Mouse (Mus musculus): ENCODE data around the gene Dazap2.
"Not testable (repeated sequence)": the region's sequence is repeated elsewhere in the genome, so short reads cannot be mapped to it uniquely, and the experiment has no call there.

Gene Dazap2

DNA sequence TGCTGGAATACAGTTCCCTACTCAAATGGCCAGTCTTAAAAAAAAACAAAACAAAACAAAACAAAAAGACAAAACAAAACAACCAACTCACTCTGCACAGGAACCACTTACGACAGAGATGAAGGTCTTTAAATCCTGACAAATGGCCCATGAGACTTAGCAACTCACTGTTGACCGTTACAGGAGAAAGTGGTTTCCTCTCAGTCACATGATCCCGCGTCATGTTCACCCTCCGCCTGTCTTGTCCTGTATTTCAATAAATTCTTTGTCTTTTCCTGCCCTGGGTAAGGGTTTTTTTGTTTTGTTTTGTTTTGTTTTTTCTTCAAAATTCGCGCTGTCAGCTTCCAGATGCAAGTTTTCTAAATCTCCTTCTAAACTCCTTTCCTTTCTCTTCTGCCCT, 3.2 kb upstream of the Dazap2 start:
- DNase-seq (ENCODE audit: low spot score in 2 of 2), result no peak

DNA sequence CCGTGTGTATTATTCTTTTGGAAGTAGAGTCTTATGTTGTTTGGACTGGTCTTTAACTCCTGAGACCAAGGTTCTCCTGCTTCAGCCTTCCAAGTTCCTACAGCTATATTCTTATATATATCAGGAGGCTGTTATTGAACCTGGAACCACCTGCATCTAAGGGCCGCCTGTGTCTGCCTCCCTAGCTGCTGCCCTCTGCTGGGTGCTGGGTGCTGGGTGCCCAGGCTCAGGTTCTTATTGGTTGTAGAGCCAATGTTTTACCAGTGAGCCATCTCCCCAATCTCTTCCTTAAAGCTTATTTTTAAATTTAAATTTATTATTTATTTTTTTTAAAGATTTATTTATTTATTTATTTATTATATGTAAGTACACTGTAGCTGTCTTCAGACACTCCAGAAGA, 2.7 kb upstream of the Dazap2 start:
- DNase-seq (ENCODE audit: low spot score in 2 of 2), result peak in 1 of 2 experiments; percentile 49

DNA sequence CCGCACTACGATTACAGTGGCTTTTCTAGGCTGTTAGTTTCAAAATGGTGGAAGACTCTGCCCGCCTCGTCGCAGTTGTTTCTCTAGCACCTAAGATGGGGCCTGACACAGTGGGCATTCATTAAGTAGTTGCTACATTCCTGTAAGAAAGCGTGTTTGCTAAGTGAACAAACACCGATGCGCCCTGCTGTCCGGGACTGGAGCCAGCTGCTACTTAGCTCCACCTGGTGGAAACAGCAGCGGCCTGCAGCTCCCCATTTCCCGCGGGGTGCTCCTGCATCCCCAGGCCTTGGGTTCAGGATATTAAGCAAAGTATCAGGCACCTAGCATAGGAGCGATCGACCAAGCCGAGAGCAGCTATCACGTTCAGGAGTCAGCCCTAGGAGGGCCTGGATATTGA, 1.6 kb upstream of the Dazap2 start:
- DNase-seq (ENCODE audit: low spot score in 2 of 2), result peak; percentile 53 to 68

DNA sequence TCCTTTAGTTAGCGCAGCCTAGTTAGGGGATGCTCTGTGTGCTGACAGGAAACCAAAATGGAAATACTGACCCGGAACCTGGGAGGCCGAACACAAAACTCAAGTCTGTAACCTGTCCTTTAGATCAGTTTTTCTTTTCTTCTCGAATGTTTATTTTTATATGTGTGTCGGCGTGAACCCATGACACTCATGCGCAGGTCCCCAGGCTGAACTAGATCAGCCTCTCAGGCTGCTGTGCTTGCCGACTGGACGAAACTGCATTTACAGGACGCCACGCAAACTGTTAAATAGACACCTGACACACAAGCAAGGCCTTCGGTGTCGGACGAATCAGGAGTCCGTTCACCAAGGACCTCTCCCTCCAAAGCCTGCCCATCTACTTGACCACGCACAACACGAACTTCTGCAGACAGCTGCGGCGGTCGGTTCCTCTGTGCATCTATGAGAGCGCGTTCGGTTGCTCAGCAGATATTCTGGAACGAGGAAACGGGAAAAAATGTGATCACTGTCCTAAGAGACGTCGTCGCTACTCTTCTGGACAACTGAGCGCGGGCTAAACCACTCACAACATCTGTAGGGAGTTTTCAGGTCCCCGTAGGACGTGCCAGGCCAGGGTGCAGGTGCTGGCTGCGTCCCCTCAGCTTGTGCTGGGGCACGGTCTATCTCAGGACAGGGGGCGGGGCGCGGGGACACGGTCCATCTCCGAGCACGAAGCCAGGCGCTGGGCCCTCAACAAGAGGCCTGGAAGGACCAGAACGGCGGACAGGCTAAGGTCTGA, 742 bp upstream of the Dazap2 start:
- DNase-seq (ENCODE audit: low spot score in 2 of 2), result no peak

DNA sequence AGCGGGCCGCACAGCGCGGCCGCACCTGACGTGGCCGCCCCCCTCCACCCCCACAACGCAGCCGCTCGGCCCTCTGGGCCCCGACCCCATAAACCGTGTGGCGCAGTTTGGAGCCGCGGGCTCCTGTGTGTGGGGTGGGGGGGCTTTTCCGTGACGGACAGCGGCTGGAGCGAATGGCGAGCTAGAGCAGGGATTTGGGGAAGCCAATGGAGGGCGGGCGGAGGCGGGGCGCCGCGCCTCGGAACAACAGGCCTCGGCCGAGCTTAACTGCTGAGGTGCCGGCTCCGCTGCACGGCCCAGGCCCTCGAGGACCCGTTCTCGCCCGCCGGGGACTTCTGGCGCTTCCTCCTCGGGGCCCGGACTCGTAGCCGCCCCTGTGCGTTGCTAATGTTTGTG, 674 bp downstream of the Dazap2 start:
- peak; percentile 76 to 82 for DNase-seq (ENCODE audit: low spot score in 2 of 2)

DNA sequence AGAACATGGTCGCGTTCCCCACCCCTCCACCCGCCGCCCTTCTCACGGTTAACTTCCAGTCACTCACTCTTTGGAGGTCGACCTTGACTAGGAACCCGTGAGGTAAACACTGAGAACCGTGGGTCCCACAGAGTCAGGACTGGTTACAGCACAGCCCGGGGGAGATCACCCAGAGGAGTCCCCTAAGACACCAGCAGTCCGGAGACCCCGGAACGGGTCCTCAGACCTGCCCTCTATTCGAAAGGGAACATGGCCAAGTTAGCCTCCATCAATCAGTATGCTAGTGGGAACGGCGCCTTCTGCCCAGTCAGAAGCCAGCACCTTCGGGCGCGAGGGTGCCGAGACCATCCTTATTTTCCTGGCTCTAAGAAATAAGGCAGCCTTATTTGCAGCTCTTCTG, 1.1 kb downstream of the Dazap2 start:
- DNase-seq (ENCODE audit: low spot score in 2 of 2), result no peak

DNA sequence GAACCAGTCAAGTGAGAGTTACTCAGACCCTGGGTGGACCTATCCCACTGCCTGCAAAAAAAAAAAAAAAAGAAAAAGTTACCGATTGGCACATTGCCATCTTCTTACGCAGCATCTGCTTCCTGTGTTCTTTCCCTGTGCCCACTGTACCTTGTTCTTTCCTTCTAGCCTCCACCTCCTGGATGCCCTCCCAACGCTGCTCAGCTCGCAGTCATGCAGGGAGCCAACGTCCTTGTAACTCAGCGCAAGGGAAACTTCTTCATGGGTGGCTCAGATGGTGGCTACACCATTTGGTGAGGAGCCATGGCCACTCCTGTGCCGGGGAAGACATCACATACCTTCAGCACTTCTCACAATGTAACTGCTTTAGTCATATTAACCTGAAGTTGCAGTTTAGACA, 4.1 kb downstream of the Dazap2 start:
- no peak for DNase-seq (ENCODE audit: low spot score in 2 of 2)

DNA sequence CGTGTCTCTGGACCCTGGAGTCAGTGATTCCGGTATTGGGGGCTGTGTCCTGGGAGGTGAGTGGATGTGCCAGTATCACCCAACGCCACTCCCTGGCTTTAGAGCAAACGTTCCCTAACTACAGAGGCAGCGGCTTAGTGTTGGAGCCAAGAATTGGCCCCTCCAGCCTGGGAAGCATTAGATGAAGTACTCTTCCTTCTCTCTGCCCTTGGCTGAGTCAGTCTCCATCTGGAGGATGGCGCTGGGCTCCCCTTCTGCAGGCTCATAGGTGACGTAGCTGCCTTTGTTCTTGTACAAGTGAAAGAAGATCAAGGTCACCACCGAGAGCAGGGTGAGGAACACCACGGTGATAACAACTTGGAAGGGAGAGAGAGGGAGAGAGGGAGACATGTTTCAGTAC, 6.5 kb downstream of the Dazap2 start:
- not testable (repeated sequence) for DNase-seq (ENCODE audit: low spot score in 2 of 2)

DNA sequence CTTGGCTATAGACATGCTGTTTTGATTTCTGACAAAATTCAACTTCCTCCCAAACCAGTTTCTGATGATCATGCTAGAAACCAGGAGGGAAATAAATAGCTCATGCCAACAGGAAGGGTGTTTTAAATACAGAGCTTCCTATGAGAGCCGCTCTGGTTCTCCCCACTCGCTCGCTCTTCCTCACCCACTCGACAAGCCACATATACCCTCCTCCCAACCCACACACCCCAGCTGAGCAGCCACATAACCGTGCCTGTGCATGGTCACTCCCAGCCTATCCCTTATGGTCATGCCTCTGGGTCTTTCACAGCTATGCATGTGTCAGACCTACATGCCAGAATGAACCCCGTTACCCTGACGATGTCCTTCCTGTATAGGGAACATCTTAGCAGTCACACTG, 7.0 kb downstream of the Dazap2 start:
- no peak for DNase-seq (ENCODE audit: low spot score in 2 of 2)

DNA sequence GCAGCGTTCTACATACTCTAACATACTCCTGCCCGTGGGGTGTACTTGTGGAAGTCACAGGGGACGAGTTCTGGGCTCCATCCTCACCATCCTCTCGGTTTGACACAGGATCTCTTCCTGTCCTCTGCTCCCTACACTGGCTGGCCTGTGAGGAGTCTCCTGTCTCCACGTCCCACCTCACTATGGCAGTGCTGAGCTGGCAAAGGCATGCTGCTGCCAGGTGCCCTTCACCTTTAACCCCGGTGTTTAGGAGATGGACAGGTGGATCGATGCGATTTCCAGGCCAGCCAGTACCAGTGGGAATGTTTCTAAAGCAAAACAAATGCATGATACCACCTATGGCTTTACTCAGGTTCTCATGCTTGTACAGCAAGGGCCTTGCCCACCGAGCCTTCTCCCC, 8.6 kb downstream of the Dazap2 start:
- DNase-seq (ENCODE audit: low spot score in 2 of 2), result no peak

DNA sequence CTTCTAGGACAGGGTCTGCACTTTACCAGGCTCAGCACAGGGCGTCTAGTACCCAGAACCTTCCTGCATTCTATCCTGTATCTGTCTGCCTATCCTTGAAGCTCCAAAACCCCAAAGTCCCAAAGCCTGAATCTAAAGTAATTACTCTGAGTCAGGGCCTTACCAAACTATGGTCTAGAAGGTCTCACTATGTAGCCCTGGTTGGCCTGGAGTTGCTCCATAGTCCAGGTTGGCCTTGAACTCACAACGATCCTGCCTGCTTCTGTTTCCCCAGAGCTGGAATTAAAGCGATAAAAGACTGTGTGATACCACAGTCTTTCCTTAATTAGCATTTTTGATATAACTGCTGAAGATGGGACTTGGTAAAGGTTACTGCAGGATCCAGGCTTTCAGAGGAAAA, 9.3 kb downstream of the Dazap2 start:
- no peak for DNase-seq (ENCODE audit: low spot score in 2 of 2)

DNA sequence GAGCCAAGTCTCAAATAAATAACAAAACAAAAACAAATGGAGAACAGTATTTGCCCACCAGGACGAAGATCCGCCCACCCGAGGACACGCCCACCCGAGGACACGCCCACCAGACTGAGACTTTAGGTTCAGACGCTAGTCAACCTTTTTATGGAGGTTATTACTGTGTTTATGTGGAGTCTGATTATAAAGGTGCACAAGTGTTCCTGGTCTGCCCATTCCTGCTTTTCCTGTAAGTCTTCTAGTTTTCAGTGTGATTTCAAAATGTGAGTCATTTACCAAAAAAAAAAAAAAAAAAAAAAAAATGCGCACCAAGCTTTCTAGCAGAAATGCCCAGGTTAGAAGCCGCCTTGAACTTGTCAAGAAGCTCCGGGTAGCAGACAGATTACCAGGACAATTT, 12.1 kb downstream of the Dazap2 start:
- DNase-seq (ENCODE audit: low spot score in 2 of 2), result no peak

DNA sequence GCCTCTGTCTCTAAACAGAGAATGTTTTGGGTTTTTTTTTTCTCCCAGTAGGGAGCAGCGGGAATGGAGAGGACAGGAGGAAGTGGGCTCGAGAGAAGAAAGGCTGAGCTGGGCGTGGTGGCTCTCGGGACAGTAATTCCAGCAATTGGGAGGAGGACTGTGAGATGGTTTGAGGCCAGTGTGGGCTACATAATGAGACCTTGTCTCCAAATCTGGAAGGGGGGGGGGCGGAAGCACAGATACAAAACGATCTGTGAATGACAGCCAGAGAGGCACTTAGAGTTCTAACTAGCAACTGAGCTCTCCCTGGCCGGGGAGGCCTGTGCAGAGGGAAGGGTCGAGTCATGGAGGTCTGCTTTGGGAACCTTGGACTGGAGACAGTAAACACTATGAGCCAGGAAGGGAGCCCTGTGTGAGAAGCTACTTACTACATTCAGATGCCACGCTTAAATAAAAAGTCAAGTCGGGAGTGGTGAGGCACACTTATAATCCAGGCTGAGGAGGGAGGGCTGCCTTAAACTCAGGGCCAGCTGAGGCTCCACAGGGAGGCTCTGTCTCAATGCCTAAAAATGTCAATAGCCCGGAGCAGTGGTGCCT, 12.7 kb downstream of the Dazap2 start:
- no peak for DNase-seq (ENCODE audit: low spot score in 2 of 2)

DNA sequence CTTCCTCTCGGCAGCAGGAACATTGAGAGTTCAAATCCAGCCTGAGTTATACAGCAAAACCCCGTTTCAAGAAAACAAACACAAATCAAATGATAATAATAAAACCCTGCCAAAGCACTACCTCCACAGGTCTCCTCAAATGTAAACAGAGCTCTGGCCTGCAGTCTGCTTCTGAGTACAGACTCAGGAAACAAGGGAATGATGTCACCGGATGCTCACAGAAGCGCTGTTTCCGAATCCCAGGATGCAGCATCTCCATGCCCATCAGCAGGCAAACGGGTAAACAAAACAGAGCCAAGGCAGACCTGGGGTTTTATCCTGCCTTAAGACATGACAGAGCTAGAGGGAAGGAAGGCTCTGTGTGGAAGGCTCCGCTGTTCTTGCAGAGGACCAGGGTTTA, 13.6 kb downstream of the Dazap2 start:
- no peak for DNase-seq (ENCODE audit: low spot score in 2 of 2)

DNA sequence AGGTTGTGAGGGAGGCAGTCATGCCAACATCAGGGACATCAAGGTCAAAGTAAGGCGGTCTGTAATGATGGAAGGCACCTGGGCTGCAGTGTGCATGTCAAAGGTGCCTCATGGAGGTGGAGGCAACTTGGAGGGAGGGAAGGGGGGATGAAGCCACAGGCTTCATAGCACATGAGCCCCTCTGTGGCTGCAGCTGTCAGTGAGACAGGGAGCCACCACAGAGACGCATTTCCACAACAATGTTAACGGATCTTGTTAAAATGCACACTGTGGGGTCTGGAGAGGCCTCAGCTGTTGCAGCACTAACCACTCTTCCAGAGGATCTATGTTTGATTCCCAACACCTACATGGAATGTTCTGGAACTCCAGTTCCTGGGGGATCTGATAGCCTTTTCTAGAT, 15.0 kb downstream of the Dazap2 start:
- no peak for DNase-seq (ENCODE audit: low spot score in 2 of 2)

DNA sequence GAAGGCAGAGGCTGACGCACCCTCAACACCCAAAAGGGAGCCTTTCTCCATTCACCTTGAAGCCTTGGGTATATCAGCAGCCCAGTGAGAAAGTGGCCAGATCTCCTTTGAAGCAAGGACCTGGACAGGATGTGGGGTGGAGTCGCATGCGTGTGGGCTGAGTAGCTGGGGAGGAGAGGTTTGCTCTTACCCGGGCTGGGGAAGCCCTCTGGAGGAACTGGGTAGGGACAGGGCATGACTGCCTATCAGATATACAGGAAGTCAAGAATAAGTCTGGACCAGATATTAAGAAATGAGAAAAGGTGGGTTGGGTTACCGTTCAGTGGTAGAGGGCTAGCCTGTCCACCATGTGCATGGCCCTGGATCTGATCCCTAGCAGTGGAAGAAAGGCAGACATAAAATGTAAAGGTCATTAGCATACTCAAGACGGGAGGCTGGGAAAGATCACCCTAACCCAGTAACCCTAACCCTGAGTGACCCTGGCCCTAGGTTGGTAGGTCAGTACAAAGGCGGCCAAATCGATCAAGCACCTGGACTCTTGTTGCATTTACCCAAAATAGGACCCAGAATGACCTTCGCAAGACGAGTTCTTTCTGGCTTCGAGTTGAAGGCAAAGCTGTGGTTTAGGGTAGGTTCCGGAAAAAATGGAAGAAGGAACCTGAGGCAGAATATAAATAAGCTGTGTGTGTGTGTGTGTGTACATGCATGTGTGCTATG, 16.5 kb downstream of the Dazap2 start:
- DNase-seq (ENCODE audit: low spot score in 2 of 2), result no peak

DNA sequence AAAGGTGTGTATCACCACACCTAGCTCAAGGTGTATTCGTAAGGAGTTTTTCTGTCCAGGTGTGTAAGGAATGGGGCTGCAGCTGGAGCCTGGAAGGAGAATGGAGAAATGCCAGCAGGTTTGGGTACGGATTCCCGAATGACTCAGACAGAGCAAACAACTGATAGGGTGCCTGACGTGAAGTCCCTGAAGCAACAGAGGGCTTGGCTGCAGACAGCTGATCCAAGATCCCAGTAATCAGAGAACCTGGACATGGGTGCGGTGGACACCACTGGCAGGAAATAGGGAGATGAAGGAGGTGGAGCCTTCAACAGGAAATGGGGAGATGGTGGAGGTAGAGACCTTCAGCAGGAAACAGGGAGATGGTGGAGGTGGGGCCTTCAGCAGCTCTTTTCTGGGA, 17.2 kb downstream of the Dazap2 start:
- DNase-seq (ENCODE audit: low spot score in 2 of 2), result no peak

DNA sequence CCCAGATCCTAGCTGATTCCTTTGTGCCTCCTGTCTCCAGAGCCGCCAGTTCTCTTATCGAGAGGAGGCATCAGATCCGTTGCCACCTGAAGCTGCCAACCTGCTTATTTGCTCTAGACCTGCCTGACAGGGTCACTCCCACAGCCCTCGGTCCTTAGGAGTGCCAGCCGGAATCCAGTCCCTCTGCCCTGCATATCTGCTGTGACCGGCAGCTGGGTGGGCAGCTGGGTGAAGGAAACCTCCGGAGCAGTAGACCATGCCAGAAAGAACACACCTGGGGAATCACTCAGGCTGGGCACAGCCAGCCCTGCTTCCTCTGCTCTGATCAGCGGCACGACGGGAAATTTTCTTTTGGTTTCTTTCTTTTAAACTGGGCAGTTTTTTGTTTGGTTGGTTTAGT, 18.2 kb downstream of the Dazap2 start:
- DNase-seq (ENCODE audit: low spot score in 2 of 2), result no peak

DNA sequence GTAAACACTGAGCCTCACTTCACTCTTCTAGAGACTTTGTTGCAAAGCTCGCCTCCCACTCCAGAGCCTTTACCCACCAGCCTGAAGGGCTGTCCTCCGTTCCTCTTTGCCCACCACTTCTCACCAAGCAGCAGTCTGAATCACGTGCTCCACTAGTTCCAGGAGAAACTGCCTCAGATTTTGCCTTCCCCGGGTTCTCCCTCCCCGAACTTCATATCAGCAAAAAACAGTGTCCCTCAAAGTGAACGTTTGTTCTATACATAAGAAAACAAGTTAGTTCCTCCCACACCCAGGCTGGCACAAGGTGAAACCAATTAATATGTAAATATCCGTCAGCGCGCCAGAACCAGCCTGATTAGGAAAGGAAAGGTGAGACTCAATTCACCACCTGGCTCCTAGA, 20.1 kb downstream of the Dazap2 start:
- DNase-seq (ENCODE audit: low spot score in 2 of 2), result no peak

DNA sequence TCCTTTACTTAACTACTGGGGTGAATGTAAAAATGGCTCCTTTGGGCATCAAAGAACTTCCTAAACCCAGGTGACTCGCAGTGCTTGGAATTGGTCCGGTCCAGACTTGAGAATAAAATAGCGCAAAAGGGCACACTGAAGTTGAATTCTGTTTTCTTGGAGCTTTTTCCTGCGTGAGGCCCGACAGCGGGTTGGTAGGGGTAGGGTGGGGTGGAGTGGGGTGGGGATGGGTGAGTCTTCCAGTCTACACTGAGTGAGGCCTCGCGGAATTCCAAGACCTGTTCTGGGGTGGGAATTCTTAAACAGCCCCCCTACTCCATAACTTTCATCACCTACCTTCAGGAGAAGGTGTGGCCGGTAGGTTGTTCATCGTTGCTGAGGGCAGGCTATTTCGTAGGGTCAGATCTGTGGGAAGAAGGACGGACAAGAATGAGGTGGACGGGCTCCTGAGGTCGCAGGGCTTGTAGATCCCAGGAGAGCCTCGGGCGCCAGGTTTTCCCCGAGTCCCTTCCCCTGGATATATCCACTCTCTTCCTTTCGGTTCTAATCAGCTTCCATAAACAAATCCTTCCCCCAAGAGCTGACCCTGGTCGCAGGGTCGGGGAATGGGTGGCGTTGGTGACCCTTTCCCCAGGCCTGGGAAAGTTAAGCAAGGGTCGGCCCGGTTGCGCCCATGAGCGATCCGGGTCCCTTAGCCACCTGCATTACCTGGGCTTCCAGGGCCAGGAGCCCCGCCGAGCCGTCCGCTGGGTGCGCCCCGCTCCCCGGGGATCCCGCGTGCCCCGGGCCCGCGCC, 20.9 kb downstream of the Dazap2 start:
- no peak for DNase-seq (ENCODE audit: low spot score in 2 of 2)

DNA sequence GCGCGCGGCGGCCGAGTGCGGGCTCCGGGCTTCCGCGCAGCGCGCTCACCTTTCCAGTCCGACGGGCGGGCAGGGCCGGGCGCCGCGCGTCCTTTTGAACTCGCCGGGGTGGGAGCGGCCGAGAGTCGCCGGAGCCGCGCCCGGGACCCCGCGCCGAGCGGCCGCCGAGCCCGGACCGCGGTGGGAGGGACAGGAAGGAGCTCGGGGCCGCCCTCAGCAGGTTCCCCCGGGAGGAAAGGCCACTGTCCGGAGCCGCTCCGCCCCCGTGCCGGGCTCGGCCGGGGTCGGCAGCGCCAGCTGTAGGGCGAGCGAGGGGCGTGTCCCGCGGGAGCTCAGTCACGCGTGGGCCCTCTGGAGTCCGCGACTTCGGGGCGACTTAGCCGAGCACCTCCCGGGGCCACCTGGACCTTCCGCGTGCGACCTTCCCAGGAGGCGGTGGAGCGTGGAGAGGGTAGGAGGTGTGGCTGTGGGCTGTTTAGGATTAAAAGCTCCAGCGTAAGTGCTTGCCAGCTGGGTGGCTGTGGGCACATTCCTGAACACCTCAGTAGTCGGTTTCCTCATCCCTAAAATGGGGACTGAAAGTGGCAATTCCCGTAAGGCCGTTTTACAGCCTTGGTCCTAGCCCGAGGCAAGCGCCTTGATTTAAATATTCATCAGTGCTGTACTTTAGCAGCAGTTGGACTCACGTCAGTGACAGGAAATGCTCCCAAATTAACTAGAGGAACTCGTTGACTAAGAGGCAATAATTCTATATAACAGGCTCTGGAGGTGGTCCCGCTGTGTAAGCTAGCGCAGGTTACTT, 21.8 kb downstream of the Dazap2 start, which contains the start of gene Smagp:
Gene Smagp (minus strand): TSS at position 241 of the 802 bp plus-strand sequence.
- no peak for DNase-seq (ENCODE audit: low spot score in 2 of 2)

Data from spleen, postnatal 14 days (tissue).